Mouse (Mus musculus) embryo, embryonic 11.5 days (tissue): Measurements from ENCODE around the gene Padi2.

Experiments
- DNase-seq: peaks from one replicate; pipeline ENCODE4 v3.0.0-alpha.2; 2012; ENCODE audit warnings: low read depth, low spot score

Gene Padi2

GRCm38 (mm10) chr4:140906076-140906826 is at the start of gene Padi2:
Padi2 (plus strand) TSS chr4:140906344.
- peak; percentile 72 for DNase-seq

- DNase-seq = no peak
These were observed 49.1 kb upstream of the Padi2 start for GRCm38 (mm10) chr4:140857041-140857440.

GRCm38 (mm10) chr4:140857813-140858212 is 48.3 kb upstream of the Padi2 start:
- DNase-seq = no peak

- DNase-seq = no peak
These were observed 46.9 kb upstream of the Padi2 start for GRCm38 (mm10) chr4:140859291-140859690.

GRCm38 (mm10) chr4:140860125-140860766 is 45.9 kb upstream of the Padi2 start:
- no peak for DNase-seq

GRCm38 (mm10) chr4:140860767-140861147 is 45.4 kb upstream of the Padi2 start:
- DNase-seq = no peak

- DNase-seq = no peak
These were observed 44.0 kb upstream of the Padi2 start for GRCm38 (mm10) chr4:140862036-140862650.

GRCm38 (mm10) chr4:140868484-140869190 is 37.5 kb upstream of the Padi2 start:
- no peak for DNase-seq

GRCm38 (mm10) chr4:140869945-140870344 is 36.2 kb upstream of the Padi2 start:
- no peak for DNase-seq

GRCm38 (mm10) chr4:140870876-140871275 is 35.3 kb upstream of the Padi2 start:
- no peak for DNase-seq

- DNase-seq = no peak
These were observed 34.8 kb upstream of the Padi2 start for GRCm38 (mm10) chr4:140871376-140871775.

GRCm38 (mm10) chr4:140871851-140872685 is 34.1 kb upstream of the Padi2 start:
- DNase-seq = no peak

- DNase-seq = no peak
These were observed 33.5 kb upstream of the Padi2 start for GRCm38 (mm10) chr4:140872686-140872992.

- DNase-seq = no peak
These were observed 33.1 kb upstream of the Padi2 start for GRCm38 (mm10) chr4:140873011-140873410.

GRCm38 (mm10) chr4:140876161-140876560 is 30.0 kb upstream of the Padi2 start:
- DNase-seq = no peak

- no peak for DNase-seq
These were observed 29.5 kb upstream of the Padi2 start for GRCm38 (mm10) chr4:140876681-140877080.

GRCm38 (mm10) chr4:140877441-140877840 is 28.7 kb upstream of the Padi2 start:
- no peak for DNase-seq

GRCm38 (mm10) chr4:140878655-140879054 is 27.5 kb upstream of the Padi2 start:
- no peak for DNase-seq

GRCm38 (mm10) chr4:140879116-140879515 is 27.0 kb upstream of the Padi2 start:
- no peak for DNase-seq

GRCm38 (mm10) chr4:140879739-140880138 is 26.4 kb upstream of the Padi2 start:
- DNase-seq = no peak

- no peak for DNase-seq
These were observed 25.9 kb upstream of the Padi2 start for GRCm38 (mm10) chr4:140880207-140880606.
